Mouse (Mus musculus) kidney, postnatal 36 days (tissue): ENCODE measurements around the gene Tspan31.
A peak's percentile ranks its signal among the peaks of the same experiment; 100 is the strongest.
"Not testable (repeated sequence)": the region's sequence is repeated elsewhere in the genome, so short reads cannot be mapped to it uniquely, and the experiment has no call there.

Experiments
- DNase-seq, 2 experiments: peaks; one replicate each; pipeline ENCODE4 v3.0.0; 2021 to 2022; ENCODE audit warnings: mixed read lengths in 2 of 2

Gene Tspan31

GRCm38 (mm10) chr10:127063913-127064870 lies 5.9 kb downstream of the Tspan31 start:
- no peak for DNase-seq

GRCm38 (mm10) chr10:127063239-127063872 lies 6.7 kb downstream of the Tspan31 start, which contains the start of gene Cdk4:
Cdk4 (plus strand) TSS chr10:127063534.
- DNase-seq, result peak; percentile 99 to 100

GRCm38 (mm10) chr10:127062503-127062902 lies 7.6 kb downstream of the Tspan31 start:
- no peak for DNase-seq

GRCm38 (mm10) chr10:127062101-127062500 lies 8.0 kb downstream of the Tspan31 start:
- DNase-seq, result not testable (repeated sequence)

DNA sequence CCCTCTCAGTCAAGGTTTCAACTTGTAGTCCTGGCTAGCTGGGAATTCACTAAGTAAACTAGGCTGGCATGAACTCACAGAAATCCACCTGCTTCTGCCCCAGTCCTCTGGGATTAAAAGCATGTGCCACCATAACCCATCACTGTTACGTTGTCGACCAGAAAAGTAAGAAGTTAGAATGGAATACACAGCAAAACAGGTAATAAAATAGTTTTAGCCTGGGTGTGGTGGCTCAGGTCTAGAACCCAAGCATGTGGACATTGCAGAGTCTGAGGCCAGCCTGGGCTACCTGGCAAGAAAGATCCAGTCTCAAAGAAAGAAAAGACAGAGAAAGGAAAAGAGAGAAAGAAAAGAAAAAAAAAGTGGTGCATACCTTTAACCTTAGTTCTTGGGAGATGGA lies 8.6 kb downstream of the Tspan31 start:
- DNase-seq, result no peak

GRCm38 (mm10) chr10:127061085-127061484 lies 9.0 kb downstream of the Tspan31 start:
- no peak for DNase-seq

GRCm38 (mm10) chr10:127059968-127060916 lies 9.8 kb downstream of the Tspan31 start, which contains the start of gene March9:
March9 (minus strand) TSS chr10:127060184.
- peak; percentile 88 to 91 for DNase-seq

DNA sequence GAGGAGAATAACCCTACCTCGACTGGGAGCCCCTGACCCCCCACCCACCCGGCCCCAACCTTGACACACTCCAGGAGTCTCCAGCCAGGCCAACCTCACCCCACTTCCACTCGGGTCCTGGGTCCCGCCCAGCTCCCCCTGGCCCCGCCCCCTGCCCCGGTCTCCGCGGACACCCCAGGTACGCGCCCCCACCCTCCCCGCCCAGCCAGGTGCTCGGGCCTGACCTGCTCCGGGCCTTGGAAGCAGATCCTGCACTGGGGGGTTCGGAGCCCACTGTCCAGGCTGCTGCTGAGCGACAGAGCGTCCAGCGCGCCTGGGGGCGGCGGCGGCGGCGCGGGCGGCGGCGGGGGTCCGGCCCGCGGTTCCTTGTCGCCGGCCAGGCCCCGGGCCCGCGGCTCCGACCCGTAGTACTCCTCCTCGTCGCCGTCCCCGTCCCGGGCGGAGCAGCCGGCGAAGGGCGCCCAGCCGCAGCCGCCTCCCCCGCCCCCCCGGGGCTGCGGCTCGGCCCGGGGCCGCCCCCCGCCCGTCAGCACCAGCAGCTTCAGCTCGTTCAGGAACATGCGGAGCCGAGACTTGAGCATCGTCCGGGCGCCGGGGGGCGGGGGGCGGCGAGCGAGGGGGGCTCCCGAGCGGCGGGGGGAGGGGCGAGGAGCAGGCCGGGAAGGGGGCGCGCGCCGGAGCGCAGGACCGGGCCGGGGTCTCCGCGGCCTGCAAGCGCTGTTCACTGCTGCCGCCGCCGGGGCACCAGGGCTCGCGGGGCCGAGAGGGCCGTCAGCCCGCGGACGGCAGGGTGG lies 10.7 kb downstream of the Tspan31 start:
- peak in 1 of 2 experiments; percentile 49 for DNase-seq

GRCm38 (mm10) chr10:127058708-127059107 lies 11.4 kb downstream of the Tspan31 start:
- no peak for DNase-seq

DNA sequence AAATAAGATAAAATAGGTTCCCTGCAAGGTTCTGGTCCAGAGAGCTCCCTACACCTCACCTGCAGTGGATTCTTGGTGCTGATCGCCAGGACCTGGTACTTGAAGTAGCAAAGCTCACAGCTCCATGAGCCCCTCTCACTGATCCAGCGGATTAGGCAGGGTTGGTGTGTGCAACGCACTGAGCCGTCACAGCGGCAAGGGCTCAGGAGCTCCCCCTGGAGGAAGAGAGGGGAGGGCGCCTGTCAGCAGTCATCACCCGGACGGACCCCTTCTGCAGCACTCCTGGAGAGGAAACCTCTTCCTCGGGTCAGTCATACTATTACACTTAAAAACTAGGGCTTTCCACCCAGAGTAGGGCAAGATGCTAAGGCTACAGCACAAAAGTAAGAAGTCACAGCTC lies 11.9 kb downstream of the Tspan31 start:
- peak; percentile 80 to 88 for DNase-seq

DNA sequence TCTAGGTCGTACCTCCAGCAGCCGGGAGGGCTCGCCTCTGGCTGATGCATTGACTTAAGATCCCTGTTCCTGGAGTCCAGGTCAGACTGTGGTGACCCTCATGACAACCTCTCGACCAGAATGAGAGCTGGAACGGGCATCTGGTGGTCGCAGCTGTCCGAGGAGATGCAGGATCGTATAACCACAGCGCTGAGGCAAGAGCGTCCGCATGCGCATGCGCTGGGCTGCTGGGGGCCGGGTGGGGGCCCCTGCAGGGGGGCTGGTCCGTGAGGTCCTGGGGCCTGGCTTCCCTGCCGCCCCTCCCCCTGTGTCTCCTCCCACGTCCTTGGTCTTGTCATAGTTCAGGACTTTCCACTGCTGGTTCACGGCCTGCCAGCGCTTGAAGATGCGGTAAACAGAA lies 13.6 kb downstream of the Tspan31 start:
- DNase-seq, result no peak

DNA sequence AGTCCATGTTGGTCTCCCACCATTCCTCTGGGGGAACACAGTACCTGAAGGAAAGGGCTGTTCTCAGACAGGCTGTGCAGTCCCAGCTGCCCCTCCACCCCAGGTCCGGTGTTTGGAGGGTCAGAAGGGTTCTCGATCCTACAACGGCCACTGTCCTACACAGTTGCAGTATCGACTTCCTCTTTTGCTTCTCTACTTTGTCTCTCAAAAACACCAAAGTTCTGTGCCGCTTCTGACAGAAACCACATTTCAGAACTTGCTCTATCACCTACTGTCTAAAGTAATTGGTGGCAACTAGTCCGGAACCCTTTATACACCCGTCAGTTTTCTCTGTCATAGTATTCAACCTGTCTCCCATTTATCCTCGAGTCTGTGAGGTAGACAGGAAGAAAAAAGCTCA lies 14.7 kb downstream of the Tspan31 start:
- DNase-seq, result no peak

DNA sequence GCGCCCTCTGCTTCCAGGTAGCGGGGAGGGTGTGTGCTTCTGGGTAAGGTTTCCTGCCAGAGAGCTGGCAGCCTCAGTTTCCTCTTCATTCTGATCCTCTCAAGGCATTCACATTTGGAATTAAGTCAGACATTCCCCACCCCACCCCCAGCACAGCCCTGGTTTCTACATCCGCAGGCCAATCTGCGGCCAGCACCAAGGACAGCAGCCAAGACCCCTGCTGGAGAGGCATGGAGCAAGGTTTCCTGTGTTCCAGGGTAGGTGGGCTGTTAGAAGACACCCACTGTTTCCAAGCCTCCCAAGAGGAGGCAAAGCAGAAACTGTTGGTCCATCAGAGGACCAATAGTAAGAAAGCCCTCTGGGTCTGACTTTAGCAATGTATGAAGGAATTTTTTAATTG lies 15.4 kb downstream of the Tspan31 start:
- DNase-seq, result peak in 1 of 2 experiments; percentile 58

DNA sequence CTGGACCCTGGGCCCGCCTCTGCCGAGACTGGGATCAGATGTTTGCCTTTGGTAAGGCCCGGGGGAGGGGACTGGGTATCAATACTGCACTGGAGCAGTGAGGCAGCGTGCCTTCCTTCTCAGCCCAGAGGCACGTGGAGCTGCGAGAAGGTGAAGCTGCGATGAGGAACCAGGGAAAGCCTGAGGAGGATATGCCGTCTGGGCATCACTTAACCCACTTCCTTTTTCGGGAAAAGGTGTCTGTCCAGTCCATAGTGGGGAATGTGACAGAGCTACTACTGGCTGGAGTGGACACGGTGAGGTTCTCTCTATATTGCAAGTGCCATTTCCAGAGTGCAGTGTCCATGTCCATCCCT lies 20.0 kb downstream of the Tspan31 start:
- DNase-seq, result no peak

DNA sequence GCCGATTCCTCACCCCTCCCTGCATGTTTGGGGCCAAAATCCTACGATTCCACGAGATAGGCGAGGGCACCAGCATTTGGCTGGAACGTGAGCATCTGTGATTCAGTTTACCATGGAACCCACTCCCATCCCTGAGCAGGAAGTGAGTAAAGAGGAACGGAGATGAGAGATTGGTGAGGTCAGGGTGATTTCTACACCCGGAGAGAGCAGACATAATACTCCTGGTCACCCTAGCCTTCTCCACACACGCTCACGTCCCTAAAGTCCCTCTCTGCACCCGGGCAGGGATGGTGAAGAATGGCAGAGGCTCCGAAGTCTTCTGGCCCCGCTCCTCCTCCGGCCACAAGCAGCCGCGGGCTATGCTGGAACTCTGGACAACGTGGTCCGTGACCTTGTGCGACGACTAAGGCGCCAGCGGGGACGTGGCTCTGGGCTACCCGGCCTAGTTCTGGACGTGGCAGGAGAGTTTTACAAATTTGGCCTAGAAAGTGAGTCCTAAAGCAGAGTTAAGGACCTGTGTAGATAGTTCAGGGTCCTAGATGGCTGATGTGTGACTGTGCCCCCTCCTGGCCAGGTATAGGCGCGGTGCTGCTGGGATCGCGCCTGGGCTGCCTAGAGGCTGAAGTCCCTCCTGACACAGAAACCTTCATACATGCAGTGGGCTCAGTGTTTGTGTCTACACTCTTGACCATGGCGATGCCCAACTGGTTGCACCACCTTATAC lies 20.5 kb downstream of the Tspan31 start:
- DNase-seq, result peak in 1 of 2 experiments; percentile 64

DNA sequence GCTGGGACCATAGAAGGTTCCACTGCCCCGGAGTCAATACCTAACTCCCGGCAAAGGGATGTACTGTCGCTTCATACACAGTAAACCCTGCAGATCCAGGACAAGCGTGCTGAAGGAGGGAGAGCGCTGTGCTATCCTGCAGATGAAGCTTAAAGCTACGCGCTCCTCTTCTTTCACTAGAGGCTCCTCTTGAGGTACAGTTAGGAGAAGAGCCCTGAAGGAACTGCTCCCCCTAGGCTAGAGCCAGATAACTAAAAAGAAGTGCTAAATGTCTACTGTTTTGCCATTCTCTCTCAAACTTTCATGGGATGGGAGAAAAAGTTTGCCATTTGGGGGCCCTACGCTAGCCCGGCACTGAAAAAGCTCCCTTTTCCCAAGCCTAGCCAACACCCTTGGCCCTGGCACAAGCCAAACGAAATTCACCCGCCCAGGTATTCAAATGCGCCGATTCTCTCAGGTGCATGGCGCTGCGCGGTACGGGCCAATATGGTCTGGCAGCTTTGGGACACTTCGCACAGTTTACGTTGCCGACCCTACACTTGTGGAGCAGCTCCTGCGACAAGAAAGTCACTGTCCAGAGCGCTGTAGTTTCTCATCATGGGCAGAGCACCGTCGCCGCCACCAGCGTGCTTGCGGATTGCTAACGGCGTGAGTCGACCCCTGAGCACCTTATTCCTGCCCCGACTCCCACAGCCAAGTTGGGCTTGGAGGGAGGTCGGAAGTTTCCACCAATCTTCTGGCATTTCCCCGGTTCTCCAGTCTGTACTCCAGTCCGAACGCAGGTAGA lies 21.3 kb downstream of the Tspan31 start:
- DNase-seq, result peak in 1 of 2 experiments; percentile 51

- DNase-seq, result no peak
Observed at GRCm38 (mm10) chr10:127047954-127048353, 22.1 kb downstream of the Tspan31 start, which contains the start of gene Cyp27b1. Cyp27b1 (plus strand) TSS chr10:127048250.

GRCm38 (mm10) chr10:127043187-127043586 lies 26.9 kb downstream of the Tspan31 start:
- peak; percentile 85 to 94 for DNase-seq

GRCm38 (mm10) chr10:127042468-127043115 lies 27.5 kb downstream of the Tspan31 start:
- DNase-seq, result no peak
